Mouse (Mus musculus): ENCODE measurements around the gene Nbea.

DNA sequence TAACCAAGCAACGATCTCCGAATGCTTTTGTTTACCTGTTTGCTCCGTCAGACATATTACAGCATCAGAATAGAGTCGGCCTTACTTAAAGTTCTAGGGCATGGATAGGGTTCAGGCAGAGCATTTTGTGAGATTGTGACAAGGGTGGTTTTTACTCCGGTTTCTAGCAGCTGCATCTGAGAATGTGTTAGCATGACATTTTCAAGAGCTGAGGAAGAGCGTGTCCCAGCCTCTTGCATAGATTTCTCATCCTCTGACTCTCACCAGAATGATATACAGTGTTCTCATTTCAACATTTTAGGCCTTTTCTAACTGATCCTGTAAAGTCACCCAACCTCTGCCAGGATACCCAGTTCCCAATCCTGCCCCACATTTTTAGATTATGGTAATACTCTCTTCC, 20.5 kb upstream of the Nbea start:
- TF ChIP-seq MAFK (IDR thresholded peaks at IDR 0.05; ENCODE audit: insufficient read depth, low read depth, low read length) (no peak), CHD2 (IDR thresholded peaks at IDR 0.05; ENCODE audit: low read depth, low read length) (no peak), ZC3H11A (IDR thresholded peaks at IDR 0.05; ENCODE audit: borderline replicate concordance, low read depth, low read length) (no peak), HCFC1 (IDR thresholded peaks at IDR 0.05; ENCODE audit: borderline replicate concordance, insufficient read depth, low read length) (no peak), ZNF384 (IDR thresholded peaks at IDR 0.05; ENCODE audit: low read depth, low read length) (no peak)

Data from ES-E14 (cell line).